Mouse (Mus musculus): ENCODE data around the gene Anxa7.

Anxa7 gene

DNA sequence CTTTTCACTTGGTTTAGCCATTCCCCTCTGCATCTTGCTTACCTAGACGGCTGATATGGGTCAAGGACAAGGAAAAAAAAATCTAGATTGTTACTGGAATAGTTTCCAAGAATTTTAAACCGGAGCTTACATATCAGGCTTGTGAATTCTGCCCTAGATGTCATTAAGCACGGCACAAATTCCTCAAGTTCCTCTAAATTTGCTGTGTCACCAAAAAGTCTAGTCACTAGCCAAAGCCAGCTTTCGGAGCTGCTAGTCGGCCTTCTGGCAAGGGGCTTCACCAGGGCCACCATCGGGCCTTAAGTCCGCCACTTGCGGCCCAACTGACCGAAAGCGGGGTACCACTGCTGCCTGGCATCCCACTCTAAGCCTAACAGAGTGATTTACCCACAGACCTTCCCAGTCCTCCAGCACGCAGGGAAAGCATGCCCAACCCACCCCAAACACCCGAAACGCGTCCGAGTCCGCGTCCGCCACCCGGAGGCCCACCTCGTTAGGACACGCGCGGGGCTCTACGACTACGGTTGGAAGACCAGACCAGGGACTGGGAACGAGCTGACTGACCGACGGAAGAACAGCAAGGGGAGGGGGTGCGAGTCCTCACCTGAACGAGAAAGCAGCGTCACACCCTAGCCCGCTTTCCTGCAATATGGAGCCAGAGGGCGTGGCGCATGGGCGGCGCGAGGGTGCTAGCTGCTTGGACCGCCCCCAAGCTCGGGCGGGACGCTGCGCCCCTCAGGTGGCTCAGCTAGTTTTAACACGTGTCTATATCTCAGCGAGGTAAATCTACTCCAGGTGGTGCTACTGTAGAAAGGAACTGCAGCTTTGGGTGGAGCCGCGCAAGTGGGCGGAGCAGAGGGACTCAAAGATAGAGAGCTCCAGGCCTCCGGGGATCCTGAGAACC lies at the start of gene Anxa7:
Anxa7 (minus strand) TSS at position 843 of the 904 bp plus-strand sequence.
- peak; percentile 30 for DNase-seq (ENCODE audit: low spot score)

- no peak for DNase-seq (ENCODE audit: low spot score)
Observed at GRCm38 (mm10) chr14:20529643-20530042, 49.7 kb upstream of the Anxa7 start.

GRCm38 (mm10) chr14:20520179-20520578 lies 40.2 kb upstream of the Anxa7 start:
- no peak for DNase-seq (ENCODE audit: low spot score)

GRCm38 (mm10) chr14:20508424-20508823 lies 28.5 kb upstream of the Anxa7 start:
- DNase-seq (ENCODE audit: low spot score): no peak

GRCm38 (mm10) chr14:20502966-20503365 lies 23.0 kb upstream of the Anxa7 start:
- DNase-seq (ENCODE audit: low spot score): no peak

- no peak for DNase-seq (ENCODE audit: low spot score)
Observed at GRCm38 (mm10) chr14:20499982-20500381, 20.0 kb upstream of the Anxa7 start.

- DNase-seq (ENCODE audit: low spot score): no peak
Observed at GRCm38 (mm10) chr14:20496603-20497002, 16.7 kb upstream of the Anxa7 start, which contains the start of gene Mss51. Gene Mss51, minus strand, starts transcription at chr14:20496901.

- no peak for DNase-seq (ENCODE audit: low spot score)
Observed at GRCm38 (mm10) chr14:20486031-20486430, 6.1 kb upstream of the Anxa7 start.

DNA sequence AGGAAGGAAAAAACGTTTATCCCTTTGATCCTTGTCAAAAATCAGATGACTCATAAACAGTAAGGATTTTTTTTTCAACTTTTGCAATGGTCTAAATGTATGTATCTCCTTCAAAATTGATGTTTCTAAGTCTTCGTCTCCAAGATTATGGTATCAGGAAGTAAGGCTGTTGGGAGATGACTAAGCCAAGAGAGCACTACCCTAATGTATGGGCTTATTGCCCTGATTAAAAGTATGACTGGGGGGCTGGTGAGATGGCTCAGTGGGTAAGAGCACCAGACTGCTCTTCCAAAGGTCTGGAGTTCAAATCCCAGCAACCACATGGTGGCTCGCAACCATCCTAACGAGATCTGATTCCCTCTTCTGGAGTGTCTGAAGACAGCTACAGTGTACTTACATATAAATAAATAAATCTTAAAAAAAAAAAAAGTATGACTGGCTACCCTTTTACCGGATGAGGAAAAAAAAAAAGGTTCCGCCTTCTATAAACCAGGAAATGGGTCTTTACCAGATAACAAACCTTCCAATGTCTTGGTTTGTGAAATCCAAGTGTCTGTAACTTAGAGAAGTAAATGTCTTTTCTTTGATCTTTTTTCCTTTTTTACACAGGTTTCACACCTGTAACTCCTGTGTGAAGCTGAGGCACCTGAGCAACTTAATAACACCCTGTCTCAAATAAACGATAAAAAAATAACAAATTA lies 2.3 kb upstream of the Anxa7 start:
- DNase-seq (ENCODE audit: low spot score): no peak

DNA sequence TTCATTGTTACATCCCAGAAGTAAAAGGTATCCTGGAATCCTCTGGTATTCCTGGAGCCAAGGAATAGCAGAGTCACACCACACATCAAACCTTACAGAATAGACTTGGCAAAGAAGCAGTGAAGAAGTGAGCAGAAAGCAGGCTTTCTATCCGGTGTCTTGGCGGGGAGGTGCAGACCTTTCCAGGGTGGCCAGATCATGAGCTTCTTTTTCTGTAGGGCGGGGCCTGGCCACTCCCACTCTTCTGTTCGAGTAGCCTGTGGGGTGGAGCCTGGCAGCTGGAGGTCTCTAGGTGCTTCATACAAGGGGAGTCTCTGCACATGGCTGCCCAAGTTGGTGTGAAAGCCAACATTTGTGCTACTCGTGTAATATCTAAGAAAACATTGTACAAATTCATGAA lies 1.3 kb upstream of the Anxa7 start:
- DNase-seq (ENCODE audit: low spot score): no peak

DNA sequence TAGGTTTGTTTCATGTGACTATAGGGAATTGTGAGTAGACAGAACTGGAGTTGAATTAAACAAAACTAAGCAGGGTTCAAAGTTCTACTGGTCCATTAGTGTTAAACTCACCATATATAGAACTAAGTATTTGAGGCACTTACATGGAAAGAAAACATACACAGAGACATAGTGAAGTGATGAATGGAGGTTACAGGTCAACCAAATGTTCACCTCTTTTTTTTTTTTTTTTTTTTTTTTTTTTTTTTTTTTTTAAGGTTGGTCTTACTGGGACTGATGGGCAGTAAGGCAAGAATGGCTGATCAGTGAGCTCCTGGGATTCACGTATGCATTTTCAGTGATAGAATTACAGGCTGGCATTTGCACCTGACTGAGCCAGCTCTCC lies 254 bp upstream of the Anxa7 start:
- no peak for DNase-seq (ENCODE audit: low spot score)

DNA sequence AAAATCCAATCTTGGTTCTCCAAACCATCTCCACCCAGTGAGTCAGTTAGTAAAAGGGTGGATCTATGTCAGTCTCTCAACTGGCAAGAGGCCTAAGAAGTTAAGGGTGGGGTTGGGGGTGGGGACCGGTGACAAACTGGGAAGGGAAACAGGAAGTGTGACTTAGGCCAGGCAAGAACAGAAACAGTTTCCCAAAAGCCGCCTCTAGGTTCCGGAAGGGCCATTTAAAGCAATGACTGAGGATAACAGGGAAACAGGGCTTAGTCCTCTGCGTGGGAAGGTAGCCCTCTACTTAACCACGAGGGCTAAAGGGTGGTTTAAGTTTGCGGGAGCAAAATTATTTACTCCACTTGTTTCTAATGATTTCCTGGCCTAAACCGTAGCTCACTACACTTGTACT lies 1.1 kb downstream of the Anxa7 start:
- no peak for DNase-seq (ENCODE audit: low spot score)

GRCm38 (mm10) chr14:20478385-20478784 lies 1.5 kb downstream of the Anxa7 start:
- no peak for DNase-seq (ENCODE audit: low spot score)

DNA sequence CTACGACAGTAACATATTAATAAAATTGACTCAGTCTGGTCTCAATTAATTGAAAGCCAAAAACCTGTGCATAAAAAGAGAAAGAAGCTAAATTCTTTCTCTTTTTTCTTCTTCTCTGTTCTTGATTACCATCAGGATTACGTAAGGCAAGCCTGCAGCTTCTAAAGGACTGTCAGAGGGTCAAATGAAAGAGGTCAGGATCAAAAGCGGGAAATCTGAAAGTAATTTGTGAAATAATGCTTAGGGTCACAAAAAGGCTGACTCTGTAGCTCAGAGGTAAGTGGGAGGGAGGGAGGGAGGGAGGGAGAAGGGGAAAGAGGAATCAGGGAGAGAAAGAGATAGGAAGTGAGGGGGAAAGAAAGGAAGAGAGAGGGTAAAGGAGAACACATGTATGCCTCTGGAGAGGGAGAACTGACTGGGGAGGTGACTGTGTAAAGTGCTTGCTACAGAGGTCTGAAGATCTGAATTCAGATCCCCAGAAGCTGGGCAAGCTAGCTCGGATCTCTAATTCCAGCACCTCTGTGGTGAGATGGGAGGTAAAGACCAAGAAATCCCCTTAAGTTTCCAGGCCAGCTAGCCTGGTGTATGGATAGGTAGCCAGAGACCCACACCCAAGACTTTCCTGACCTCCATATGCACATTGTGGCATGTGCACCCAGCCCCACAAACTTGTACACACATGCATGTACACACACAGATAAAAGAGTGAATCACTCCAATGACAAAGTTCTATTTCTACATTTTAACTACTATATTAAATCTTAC lies 2.5 kb downstream of the Anxa7 start:
- no peak for DNase-seq (ENCODE audit: low spot score)

GRCm38 (mm10) chr14:20460216-20460615 lies 19.7 kb downstream of the Anxa7 start:
- no peak for DNase-seq (ENCODE audit: low spot score)

- DNase-seq (ENCODE audit: low spot score): no peak
Observed at GRCm38 (mm10) chr14:20458378-20458777, 21.6 kb downstream of the Anxa7 start.

DNA sequence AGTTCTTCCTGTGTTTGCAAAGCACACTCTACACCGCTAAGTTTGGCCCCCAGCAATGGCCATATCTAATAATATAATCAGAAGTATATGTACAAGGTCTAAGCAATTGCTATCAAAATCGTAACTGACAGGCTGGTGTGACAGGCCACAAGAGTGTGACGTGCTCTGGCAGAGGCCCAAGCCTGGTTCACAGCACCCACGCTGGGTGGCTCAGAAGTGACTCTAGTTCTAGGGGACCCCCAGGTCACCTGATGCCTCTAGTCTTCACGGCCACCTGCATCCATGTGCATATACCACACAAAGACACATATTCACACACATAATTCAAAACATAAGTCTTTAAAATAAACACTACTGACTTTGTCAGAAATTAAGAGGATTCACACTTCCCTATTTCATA lies 27.0 kb downstream of the Anxa7 start:
- DNase-seq (ENCODE audit: low spot score): no peak

DNA sequence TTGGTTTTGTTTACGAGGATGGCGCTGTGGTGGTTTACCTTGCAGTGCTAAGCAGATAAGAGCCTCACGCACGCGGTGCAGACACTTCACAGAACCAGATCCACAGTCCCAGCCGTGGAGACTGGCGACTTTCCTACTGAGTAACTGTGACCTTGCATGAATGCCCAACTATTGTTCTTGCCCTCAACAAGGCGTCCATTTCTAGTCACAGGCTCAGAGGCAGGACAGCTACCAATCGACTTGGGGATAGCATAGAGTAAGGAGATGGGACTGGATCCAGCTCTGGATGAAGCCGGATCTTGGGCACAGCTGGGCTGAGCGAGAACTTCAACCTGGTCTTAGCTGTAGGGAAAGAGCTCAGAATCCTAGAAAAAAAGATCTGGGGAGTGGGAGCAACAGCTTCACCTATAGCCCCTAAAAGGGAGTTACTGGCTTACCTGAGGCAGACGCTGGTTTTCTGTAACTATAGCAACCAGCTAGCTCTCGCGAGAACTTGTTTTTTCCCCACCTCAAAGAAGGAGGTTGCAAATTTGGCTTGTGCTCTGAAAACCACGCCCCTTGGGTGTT lies 28.1 kb downstream of the Anxa7 start, which contains the start of gene Cfap70:
Cfap70 (minus strand) TSS at position 462 of the 567 bp plus-strand sequence.
- no peak for DNase-seq (ENCODE audit: low spot score)

- no peak for DNase-seq (ENCODE audit: low spot score)
Observed at GRCm38 (mm10) chr14:20451302-20451701, 28.6 kb downstream of the Anxa7 start.

DNA sequence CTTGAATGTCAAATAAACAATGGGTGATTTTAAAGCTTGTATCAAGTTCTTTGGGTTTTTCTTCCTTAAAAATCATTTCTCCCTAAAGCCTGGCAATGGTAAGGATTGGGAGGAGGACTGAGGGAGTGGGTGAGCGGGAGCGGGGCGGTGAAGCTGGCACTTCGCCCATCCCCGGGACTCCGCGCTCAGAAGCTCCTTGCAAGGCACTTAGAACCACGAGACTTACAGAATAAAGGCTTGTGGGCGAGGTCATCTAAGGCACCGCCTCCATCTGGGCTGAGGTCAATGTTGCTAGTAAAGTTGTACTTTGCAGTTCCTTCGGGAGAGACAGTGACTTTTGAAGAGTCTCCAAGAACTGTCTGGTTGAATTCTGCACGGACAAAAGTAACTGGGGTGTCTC lies 32.7 kb downstream of the Anxa7 start:
- DNase-seq (ENCODE audit: low spot score): no peak

DNA sequence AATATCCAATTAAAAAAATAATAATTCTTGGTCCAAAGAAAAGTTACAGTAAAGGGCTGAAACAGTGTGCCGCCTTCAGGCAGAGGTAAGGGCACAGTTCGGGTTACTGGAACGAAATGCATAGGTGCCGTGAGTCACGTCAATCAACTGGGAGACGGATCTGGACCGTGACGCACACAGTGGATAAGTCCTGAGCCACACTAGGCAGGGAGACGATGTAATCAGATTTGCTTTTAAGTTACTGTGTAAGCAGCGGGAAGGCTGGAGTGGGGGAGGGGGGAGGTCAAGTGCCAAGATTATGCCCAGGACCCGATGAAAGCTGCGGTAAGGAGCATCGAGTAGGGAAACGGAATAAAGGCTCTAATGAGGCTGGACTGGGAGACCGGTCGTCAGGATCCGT lies 37.7 kb downstream of the Anxa7 start:
- DNase-seq (ENCODE audit: low spot score): no peak

DNA sequence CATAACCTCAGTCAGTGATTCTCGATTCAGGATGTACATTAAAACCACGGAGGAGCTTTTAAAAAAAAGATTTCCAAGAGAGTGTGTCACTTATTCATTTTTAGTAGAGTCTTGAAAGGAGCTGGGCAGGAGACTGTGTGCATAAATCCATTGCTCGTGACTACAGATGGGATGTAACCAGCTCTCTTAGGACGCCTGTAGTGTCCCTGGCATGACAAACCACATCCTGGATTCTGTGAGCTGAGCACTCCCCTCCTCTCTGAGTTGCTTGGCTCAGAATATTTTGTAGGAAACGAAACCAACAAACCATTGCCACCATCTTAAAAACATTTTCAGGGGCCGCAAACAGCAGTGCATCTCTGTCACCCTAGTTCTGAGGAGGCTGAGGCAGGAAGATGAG lies 43.0 kb downstream of the Anxa7 start:
- no peak for DNase-seq (ENCODE audit: low spot score)
